Mouse (Mus musculus) heart, adult 2 months (tissue): Measurements from ENCODE around the gene Kansl1.

Experiments used
- CTCF ChIP-seq: fragments of 200-600 bp; IDR thresholded peaks from 2 replicates; pipeline ENCODE4 v1.8.1; 2022; ENCODE audit warnings: antibody characterized with exemption, mild to moderate bottlenecking, moderate library complexity
- EP300 ChIP-seq: fragments of 200-500 bp; IDR thresholded peaks from 2 replicates; pipeline ENCODE4 v1.6.1; 2011; ENCODE audit warnings: low read depth, low read length, control low read depth; ENCODE audit not compliant: insufficient read depth
- POLR2A ChIP-seq: fragments of 200-500 bp; IDR thresholded peaks from 2 replicates; pipeline ENCODE4 v1.6.1; 2011; ENCODE audit warnings: mild to moderate bottlenecking, low read depth, low read length, control low read depth; ENCODE audit not compliant: insufficient read depth

- TF ChIP-seq POLR2A: no peak
- TF ChIP-seq CTCF: peak; percentile 97
- peak; percentile 91; the same call in 1 of the 2 replicates for TF ChIP-seq EP300
Observed at GRCm38 (mm10) chr11:104315703-104316102, 153.0 kb downstream of the Kansl1 start.
